Mouse (Mus musculus): ENCODE data around the gene Adam23. TPM values are rescaled to one million over a fixed set of nuclear protein-coding genes. Genes with fewer than 3 reads are reported as not detected.
"Not testable (repeated sequence)": the region's sequence is repeated elsewhere in the genome, so short reads cannot be mapped to it uniquely, and the experiment has no call there.

The Adam23 gene
- total RNA-seq, 1 experiment from 2014 or later: 11.5 TPM

GRCm38 (mm10) chr1:63579153-63579552 is 133.5 kb downstream of the Adam23 start:
- DNase-seq: no peak

GRCm38 (mm10) chr1:63586869-63587268 is 141.2 kb downstream of the Adam23 start:
- DNase-seq: no peak

GRCm38 (mm10) chr1:63603870-63604500 is 158.3 kb downstream of the Adam23 start:
- DNase-seq: peak; percentile 10

- DNase-seq: no peak
Measured at GRCm38 (mm10) chr1:63609613-63610012, 163.9 kb downstream of the Adam23 start.

- peak; percentile 79 for DNase-seq
Measured at GRCm38 (mm10) chr1:63614594-63614993, 168.9 kb downstream of the Adam23 start.

GRCm38 (mm10) chr1:63615668-63616067 is 170.0 kb downstream of the Adam23 start, which contains the start of gene Gm39653:
Gm39653 (plus strand) TSS chr1:63615968.
- DNase-seq: no peak

- no peak for DNase-seq
Measured at GRCm38 (mm10) chr1:63628211-63628610, 182.5 kb downstream of the Adam23 start.

- not testable (repeated sequence) for DNase-seq
Measured at GRCm38 (mm10) chr1:63630390-63630789, 184.7 kb downstream of the Adam23 start.

GRCm38 (mm10) chr1:63639921-63640320 is 194.2 kb downstream of the Adam23 start:
- DNase-seq: no peak

Other genes starting within 250 kb of the Adam23 start
- 0.22 and 0.56 TPM in 2 replicates for gene Gpr1, start 231.3 kb upstream of the Adam23 start, total RNA-seq (2021)
- 13.4 and 21.1 TPM in 2 replicates for gene Zdbf2, start 172.6 kb upstream of the Adam23 start, total RNA-seq (2021)
- gene Gm39653, start 170.1 kb downstream of the Adam23 start, total RNA-seq (2021): not detected in 2 replicates
- not detected in 2 replicates for gene Dytn, start 241.0 kb downstream of the Adam23 start, total RNA-seq (2021)

Data from adrenal gland, postnatal 14 days (tissue).